ENCODE assay signal across 8 mouse cellular contexts in the genomic region with DNA sequence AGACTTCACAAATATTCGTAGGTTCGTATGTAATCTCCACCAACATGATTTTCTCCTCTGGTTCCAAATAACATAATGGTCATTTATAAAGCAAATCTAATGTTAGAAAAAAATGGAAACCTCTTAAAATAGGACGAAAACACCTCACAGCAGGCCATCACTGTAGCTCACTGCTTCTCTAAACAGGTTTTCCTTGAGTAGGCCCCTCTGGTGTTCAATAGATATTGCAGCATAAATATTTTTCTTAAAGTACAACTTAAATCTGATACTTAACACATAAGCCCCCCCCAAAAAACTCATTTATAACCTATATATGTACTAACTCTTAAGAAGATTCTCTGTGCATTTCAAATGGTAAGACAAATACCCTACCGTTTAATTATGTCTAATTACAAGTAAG. TPM values are rescaled to one million over a fixed set of nuclear protein-coding genes. Genes with fewer than 3 reads are reported as not detected.
DNase-seq lines count a peak whose midpoint lies in the region; ATAC-seq and TF ChIP-seq lines count a peak whose summit lies in the region.

No protein-coding gene starts in this region.

- no peak overlapping the region for H3K27ac ChIP-seq in embryonic facial prominence, embryonic 12.5 days
- H3K27ac ChIP-seq in intestine, embryonic 14.5 days (ENCODE audit: low read depth) = no peak overlapping the region
- H3K27ac ChIP-seq in neural tube, embryonic 12.5 days = no peak overlapping the region

- H3K4me1 ChIP-seq in lung, adult 2 months (ENCODE audit: control insufficient read depth, insufficient read depth, low read length) = peaks cover 12% of the 10 kb centered on the region
- H3K4me1 ChIP-seq in embryonic facial prominence, embryonic 12.5 days = peaks cover 31% of the 10 kb centered on the region
- peaks cover 41% of the 10 kb centered on the region for H3K4me1 ChIP-seq in intestine, embryonic 14.5 days (replicated peaks; ENCODE audit: control insufficient read depth, insufficient read depth, low read length)
- peaks cover 24% of the 10 kb centered on the region for H3K4me1 ChIP-seq in neural tube, embryonic 12.5 days

- no peaks in the 10 kb centered on the region for H3K36me3 ChIP-seq in embryonic facial prominence, embryonic 12.5 days
- H3K36me3 ChIP-seq in intestine, embryonic 14.5 days (ENCODE audit: control insufficient read depth, insufficient read depth, low read length) = no peaks in the 10 kb centered on the region
- no peaks in the 10 kb centered on the region for H3K36me3 ChIP-seq in neural tube, embryonic 12.5 days

- no peaks in the 10 kb centered on the region for H3K27me3 ChIP-seq in embryonic facial prominence, embryonic 12.5 days
- no peaks in the 10 kb centered on the region for H3K27me3 ChIP-seq in intestine, embryonic 14.5 days (replicated peaks; ENCODE audit: control insufficient read depth, insufficient read depth, low read length)
- no peaks in the 10 kb centered on the region for H3K27me3 ChIP-seq in neural tube, embryonic 12.5 days (replicated peaks)

- no peak for TF ChIP-seq CTCF in lung, adult 2 months (IDR thresholded peaks at IDR 0.05; ENCODE audit: insufficient read depth, low read length)

- peak overlapping the region; percentile 98; the same call in 1 of the 2 replicates for H3K9ac ChIP-seq in embryonic facial prominence, embryonic 12.5 days
- H3K9ac ChIP-seq in intestine, embryonic 14.5 days (ENCODE audit: low read length) = peak overlapping the region; percentile 99
- peak overlapping the region; percentile 98; the same call in 1 of the 2 replicates for H3K9ac ChIP-seq in neural tube, embryonic 12.5 days

- DNase-seq in lung, adult 2 months = no peak
- no peak for DNase-seq in lung, postnatal 25 days (ENCODE audit: low spot score)
- DNase-seq in intestine, embryonic 14.5 days (ENCODE audit: low spot score) = peak; percentile 42
- DNase-seq in layer of hippocampus, adult 9-11 months = no peak
- DNase-seq in gastrocnemius, postnatal 4 days (ENCODE audit: low spot score in 2 of 2) = no peak
- DNase-seq in kidney, adult 18-20 months = no peak

- no peaks in the 10 kb centered on the region for H3K9me3 ChIP-seq in embryonic facial prominence, embryonic 12.5 days
- no peaks in the 10 kb centered on the region for H3K9me3 ChIP-seq in intestine, embryonic 14.5 days (ENCODE audit: control insufficient read depth, low read length)
- H3K9me3 ChIP-seq in neural tube, embryonic 12.5 days = no peaks in the 10 kb centered on the region

- peak overlapping the region; percentile 87 for H3K4me3 ChIP-seq in lung, adult 2 months (replicated peaks; ENCODE audit: extremely low read depth, low read depth, low read length)
- H3K4me3 ChIP-seq in embryonic facial prominence, embryonic 12.5 days = peak overlapping the region; percentile 91
- H3K4me3 ChIP-seq in intestine, embryonic 14.5 days (ENCODE audit: low read depth, low read length) = peak overlapping the region; percentile 96
- H3K4me3 ChIP-seq in neural tube, embryonic 12.5 days = peak overlapping the region; percentile 95

- WGBS in lung, adult 2 months = 20% methylated on average over 4 of the region's 4 CpGs
- WGBS in embryonic facial prominence, embryonic 12.5 days = 13% methylated on average over 4 of the region's 4 CpGs
- 12% methylated on average over 4 of the region's 4 CpGs for whole genome bisulfite sequencing in intestine, embryonic 14.5 days
- 19% methylated on average over 4 of the region's 4 CpGs for WGBS in neural tube, embryonic 12.5 days

- peak overlapping the region; percentile 67 for H3K4me2 ChIP-seq in embryonic facial prominence, embryonic 12.5 days (replicated peaks)
- peak overlapping the region; percentile 80 for H3K4me2 ChIP-seq in intestine, embryonic 14.5 days (ENCODE audit: low read length)
- H3K4me2 ChIP-seq in neural tube, embryonic 12.5 days (replicated peaks) = peak overlapping the region; percentile 71

- no peak for TF ChIP-seq POLR2A in lung, adult 2 months (IDR thresholded peaks at IDR 0.05; ENCODE audit: borderline replicate concordance, extremely low read depth, low read depth, low read length)

- ATAC-seq in embryonic facial prominence, embryonic 12.5 days (ENCODE audit: insufficient number of reproducible peaks, insufficient read depth, low FRiP score, low TSS enrichment) = no peak
- no peak for ATAC-seq in intestine, embryonic 14.5 days (replicated peaks; ENCODE audit: low FRiP score, low TSS enrichment, low read depth)
- no peak for ATAC-seq in neural tube, embryonic 12.5 days (ENCODE audit: low FRiP score, low read depth)

RNA-seq across cellular contexts. Expression of a gene that starts 1.8 kb away (rescaled TPM):
- polyA plus RNA-seq in lung, adult 2 months (2012; rRNA removed) = 50.4 and 61.7 TPM in 2 replicates
- 118 and 121 TPM in 2 replicates for polyA plus RNA-seq in embryonic facial prominence, embryonic 12.5 days (2016; fragmentation: Nextera tagmentation; extraction: Ambion mirVana)
- 124 and 135 TPM in 2 replicates for polyA plus RNA-seq in intestine, embryonic 14.5 days (2014; fragmentation: Nextera tagmentation; extraction: Ambion mirVana)
- polyA plus RNA-seq in neural tube, embryonic 12.5 days (2016; fragmentation: Nextera tagmentation; extraction: Ambion mirVana) = 124 and 128 TPM in 2 replicates
- 10 to 100 TPM; 79.9 to 86.1 TPM for total RNA-seq in gastrocnemius, postnatal 4 days (2021)
